ENCODE assay signal across 8 mouse cellular contexts in the genomic region with DNA sequence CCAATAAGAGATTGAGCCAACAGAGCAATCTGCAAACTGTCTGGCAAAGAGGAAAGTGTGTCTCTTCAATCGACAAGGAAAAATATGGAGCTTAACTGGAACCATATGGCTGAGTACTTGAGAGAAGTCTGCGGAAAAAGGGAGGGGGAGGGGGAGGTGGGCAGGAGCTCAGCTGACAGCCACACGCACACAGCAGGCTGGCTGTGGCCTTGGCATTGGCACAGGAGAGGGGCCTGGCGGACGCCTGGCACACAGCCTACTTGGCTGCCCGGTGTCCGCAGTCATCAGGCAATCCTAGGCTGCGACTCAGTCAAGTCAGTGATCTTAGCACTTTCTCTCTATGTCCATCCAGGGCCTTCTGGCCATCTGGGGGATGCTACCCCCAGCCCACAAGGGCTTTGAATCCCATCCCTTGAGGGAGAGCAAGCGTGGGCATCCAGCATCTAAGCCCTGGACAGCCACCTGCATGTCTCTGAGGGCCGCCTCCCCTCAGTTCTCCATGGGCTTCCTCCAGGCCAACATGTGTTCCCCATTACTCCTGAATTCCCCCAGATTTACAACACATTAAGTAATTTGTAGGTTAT.
DNase-seq lines count a peak whose midpoint lies in the region; ATAC-seq lines count a peak whose summit lies in the region.

No protein-coding gene starts in this region.

- peaks cover 80% of the 10 kb centered on the region for H3K4me1 ChIP-seq in heart, embryonic 10.5 days
- peaks cover 26% of the 10 kb centered on the region for H3K4me1 ChIP-seq in kidney, embryonic 16.5 days (ENCODE audit: insufficient read depth, low read length)
- H3K4me1 ChIP-seq in midbrain, embryonic 15.5 days, result peaks cover 33% of the 10 kb centered on the region

- peaks cover 14% of the 10 kb centered on the region for H3K27me3 ChIP-seq in heart, embryonic 10.5 days (ENCODE audit: insufficient read depth, poor library complexity, severe bottlenecking)
- no peaks in the 10 kb centered on the region for H3K27me3 ChIP-seq in kidney, embryonic 16.5 days (ENCODE audit: insufficient read depth, low read length)
- H3K27me3 ChIP-seq in midbrain, embryonic 15.5 days (replicated peaks), result peaks cover 66% of the 10 kb centered on the region

- DNase-seq in right cerebral cortex, postnatal 10 days (ENCODE audit: low spot score in 2 of 2), result peak; percentile 62 to 70
- DNase-seq in right cerebral cortex, postnatal 25 days, result no peak
- peak; percentile 87 for DNase-seq in embryo, embryonic 11 days
- no peak for DNase-seq in heart, embryonic 10.5 days (ENCODE audit: low spot score)
- DNase-seq in thymus, postnatal 25 days, result no peak

- H3K4me3 ChIP-seq in heart, embryonic 10.5 days, result no peak overlapping the region
- H3K4me3 ChIP-seq in kidney, embryonic 16.5 days (ENCODE audit: low read length), result no peak overlapping the region
- H3K4me3 ChIP-seq in midbrain, embryonic 15.5 days, result no peak overlapping the region

- no peak overlapping the region for H3K4me2 ChIP-seq in kidney, embryonic 16.5 days (replicated peaks; ENCODE audit: low read depth, low read length)
- no peak overlapping the region for H3K4me2 ChIP-seq in midbrain, embryonic 15.5 days

- 0 out of 2 replicates have a peak, but pooled peaks cover 6% of the 10 kb centered on the region for H3K36me3 ChIP-seq in heart, embryonic 10.5 days
- H3K36me3 ChIP-seq in kidney, embryonic 16.5 days (ENCODE audit: insufficient read depth, low read length), result no peaks in the 10 kb centered on the region
- no peaks in the 10 kb centered on the region for H3K36me3 ChIP-seq in midbrain, embryonic 15.5 days (replicated peaks)

- 50% methylated on average over 10 of the region's 10 CpGs for WGBS in heart, embryonic 10.5 days
- 47% methylated on average over 10 of the region's 10 CpGs for WGBS in kidney, embryonic 16.5 days
- WGBS in midbrain, embryonic 15.5 days, result 28% methylated on average over 10 of the region's 10 CpGs

- H3K27ac ChIP-seq in heart, embryonic 10.5 days, result peak overlapping the region; percentile 72
- no peak overlapping the region for H3K27ac ChIP-seq in kidney, embryonic 16.5 days (ENCODE audit: low read length)
- H3K27ac ChIP-seq in midbrain, embryonic 15.5 days, result no peak overlapping the region

- ATAC-seq in kidney, embryonic 16.5 days (ENCODE audit: low FRiP score, low TSS enrichment), result peak; percentile 33; the same call in 1 of the 2 replicates
- ATAC-seq in midbrain, embryonic 15.5 days (replicated peaks), result peak; percentile 68
- no peak for ATAC-seq in granulocyte monocyte progenitor cell, adult 5-6 weeks (replicated peaks; ENCODE audit: poor library complexity, severe bottlenecking)

- H3K9me3 ChIP-seq in heart, embryonic 10.5 days, result no peaks in the 10 kb centered on the region
- H3K9me3 ChIP-seq in kidney, embryonic 16.5 days (ENCODE audit: low read length), result no peaks in the 10 kb centered on the region
- no peaks in the 10 kb centered on the region for H3K9me3 ChIP-seq in midbrain, embryonic 15.5 days

- H3K9ac ChIP-seq in kidney, embryonic 16.5 days (replicated peaks; ENCODE audit: low read length), result no peak overlapping the region
- H3K9ac ChIP-seq in midbrain, embryonic 15.5 days, result no peak overlapping the region

Comparison
In these comparisons a context has a peak if more than half of its experiments do, and no peak if none do; other contexts are left out.
1. DNase-seq: peak in right cerebral cortex, postnatal 10 days (2 of 2) and embryo, embryonic 11 days (single experiment); none in right cerebral cortex, postnatal 25 days (single experiment), heart, embryonic 10.5 days (single experiment) and thymus, postnatal 25 days (single experiment).